Mouse (Mus musculus) hindbrain, embryonic 13.5 days (tissue): ENCODE measurements around the gene Smurf2. TPM values are rescaled to one million over a fixed set of nuclear protein-coding genes. Genes with fewer than 3 reads are reported as not detected.

Experiments
- ATAC-seq: fragments of 200-750 bp; cut with Nextera tagmentation; 2 replicates; pipeline ENCODE4 v1.8.0; 2017; ENCODE audit warnings: moderate TSS enrichment; ENCODE audit not compliant: low FRiP score
- H3K27ac ChIP-seq: fragments of 300-500 bp; sonication (generic); 2 replicates; pipeline ENCODE4 v1.5.1; 2015; ENCODE audit warnings: inconsistent platforms, mild to moderate bottlenecking, moderate library complexity
- H3K27me3 ChIP-seq: fragments of 300-500 bp; sonication (generic); 2 replicates; pipeline ENCODE4 v1.6.1; 2015; ENCODE audit warnings: mild to moderate bottlenecking, inconsistent platforms
- H3K36me3 ChIP-seq: fragments of 300-500 bp; sonication (generic); 2 replicates; pipeline ENCODE4 v1.6.1; 2015; ENCODE audit warnings: mild to moderate bottlenecking, inconsistent platforms
- H3K4me1 ChIP-seq: fragments of 300-500 bp; sonication (generic); replicated peaks from 2 replicates; pipeline ENCODE4 v1.6.1; 2015; ENCODE audit warnings: inconsistent platforms
- H3K4me2 ChIP-seq: fragments of 300-500 bp; sonication (generic); 2 replicates; pipeline ENCODE4 v1.6.1; 2015; ENCODE audit warnings: inconsistent platforms, mild to moderate bottlenecking, moderate library complexity
- H3K4me3 ChIP-seq: fragments of 300-500 bp; sonication (generic); 2 replicates; pipeline ENCODE4 v1.5.1; 2015; ENCODE audit warnings: mild to moderate bottlenecking, inconsistent platforms
- H3K9ac ChIP-seq: fragments of 300-500 bp; sonication (generic); 2 replicates; pipeline ENCODE4 v1.6.1; 2015; ENCODE audit warnings: mild to moderate bottlenecking, inconsistent platforms
- H3K9me3 ChIP-seq: fragments of 300-500 bp; sonication (generic); 2 replicates; pipeline ENCODE4 v1.6.1; 2016; ENCODE audit warnings: inconsistent platforms
- WGBS: fragments of 180-500 bp; shearing (Covaris S2); methylation state at CpG from one replicate; pipeline ENCODE4 v1.1.7; 2015; 5-methylcytosine and 5-hydroxymethylcytosine counted together
- polyA plus RNA-seq: library from polyadenylated mRNA; unstranded; fragments of >200 nt; fragmentation: Nextera tagmentation; extraction: Ambion mirVana; gene quantifications from 2 replicates; pipeline ENCODE4 v1.2.1, GENCODE M21; 2015

The Smurf2 gene
- polyA plus RNA-seq, result 14.8 and 15.7 TPM in 2 replicates

- peak; percentile 96 for ATAC-seq
- Histone ChIP-seq H3K4me3 (peak within 1 kb of the TSS; percentile 94), H3K36me3 (no peaks in the 10 kb centered on the region), H3K27me3 (no peaks in the 10 kb centered on the region), H3K27ac (peak within 1 kb of the TSS; percentile 98), H3K4me1 (peaks cover 26% of the 10 kb centered on the region), H3K9ac (peak within 1 kb of the TSS; percentile 97), H3K4me2 (peak within 1 kb of the TSS; percentile 89), H3K9me3 (no peaks in the 10 kb centered on the region)
- 6% methylated on average over 30 of the region's 72 CpGs for WGBS
Measured at GRCm38 (mm10) chr11:106920551-106921379, at the start of gene Smurf2. Smurf2 (minus strand) TSS chr11:106920715.

GRCm38 (mm10) chr11:106969798-106970197, 49.3 kb upstream of the Smurf2 start:
- Histone ChIP-seq H3K9me3 (no peaks in the 10 kb centered on the region), H3K9ac (no peak overlapping the region), H3K4me1 (no peaks in the 10 kb centered on the region), H3K36me3 (no peaks in the 10 kb centered on the region), H3K27ac (no peak overlapping the region), H3K4me3 (no peak overlapping the region), H3K4me2 (no peak overlapping the region), H3K27me3 (no peaks in the 10 kb centered on the region)
- no peak for ATAC-seq
- WGBS, result 91% methylated on average over 8 of the region's 8 CpGs

GRCm38 (mm10) chr11:106967630-106968029, 47.1 kb upstream of the Smurf2 start:
- 78% methylated on average over 10 of the region's 10 CpGs for WGBS
- ATAC-seq, result no peak
- no peaks in the 10 kb centered on the region for H3K36me3 ChIP-seq

GRCm38 (mm10) chr11:106965881-106966280, 45.4 kb upstream of the Smurf2 start:
- Histone ChIP-seq H3K4me3 (no peak overlapping the region), H3K4me1 (no peaks in the 10 kb centered on the region), H3K27ac (no peak overlapping the region), H3K27me3 (no peaks in the 10 kb centered on the region), H3K36me3 (no peaks in the 10 kb centered on the region), H3K9ac (no peak overlapping the region), H3K9me3 (no peaks in the 10 kb centered on the region), H3K4me2 (no peak overlapping the region)
- ATAC-seq, result no peak
- 89% methylated on average over 4 of the region's 4 CpGs for WGBS

More at GRCm38 (mm10) chr11:106967630-106968029, 47.1 kb upstream of the Smurf2 start:
- H3K27me3 ChIP-seq, result no peaks in the 10 kb centered on the region
- H3K27ac ChIP-seq, result no peak overlapping the region
- H3K9ac ChIP-seq, result no peak overlapping the region
- H3K4me1 ChIP-seq, result no peaks in the 10 kb centered on the region
- H3K4me3 ChIP-seq, result no peak overlapping the region
- H3K9me3 ChIP-seq, result no peaks in the 10 kb centered on the region
- H3K4me2 ChIP-seq, result no peak overlapping the region

GRCm38 (mm10) chr11:106962310-106962709, 41.8 kb upstream of the Smurf2 start:
- no peak for ATAC-seq
- Histone ChIP-seq H3K27me3 (no peaks in the 10 kb centered on the region), H3K4me2 (no peak overlapping the region), H3K27ac (no peak overlapping the region), H3K4me1 (no peaks in the 10 kb centered on the region), H3K36me3 (no peaks in the 10 kb centered on the region), H3K4me3 (no peak overlapping the region), H3K9me3 (no peaks in the 10 kb centered on the region), H3K9ac (no peak overlapping the region)
- 88% methylated on average over 9 of the region's 9 CpGs for WGBS

GRCm38 (mm10) chr11:106961471-106962081, 41.1 kb upstream of the Smurf2 start:
- 80% methylated on average over 13 of the region's 13 CpGs for WGBS

GRCm38 (mm10) chr11:106959121-106959520, 38.6 kb upstream of the Smurf2 start:
- H3K4me3 ChIP-seq, result no peak overlapping the region
- no peak overlapping the region for H3K9ac ChIP-seq
- H3K4me1 ChIP-seq, result no peaks in the 10 kb centered on the region
- no peak overlapping the region for H3K4me2 ChIP-seq
- no peak overlapping the region for H3K27ac ChIP-seq
- H3K9me3 ChIP-seq, result no peaks in the 10 kb centered on the region
- WGBS, result 87% methylated on average over 5 of the region's 5 CpGs
- ATAC-seq, result no peak
- no peaks in the 10 kb centered on the region for H3K27me3 ChIP-seq
- no peaks in the 10 kb centered on the region for H3K36me3 ChIP-seq

More at GRCm38 (mm10) chr11:106961471-106962081, 41.1 kb upstream of the Smurf2 start:
- Histone ChIP-seq H3K4me2 (no peak overlapping the region), H3K9ac (no peak overlapping the region), H3K27me3 (no peaks in the 10 kb centered on the region), H3K36me3 (no peaks in the 10 kb centered on the region), H3K4me1 (no peaks in the 10 kb centered on the region), H3K9me3 (no peaks in the 10 kb centered on the region), H3K27ac (no peak overlapping the region), H3K4me3 (no peak overlapping the region)
- ATAC-seq, result no peak

GRCm38 (mm10) chr11:106958407-106959071, 38.0 kb upstream of the Smurf2 start:
- no peak overlapping the region for H3K27ac ChIP-seq
- no peak overlapping the region for H3K4me2 ChIP-seq
- H3K36me3 ChIP-seq, result no peaks in the 10 kb centered on the region
- H3K4me3 ChIP-seq, result no peak overlapping the region
- ATAC-seq, result no peak
- no peaks in the 10 kb centered on the region for H3K9me3 ChIP-seq
- no peaks in the 10 kb centered on the region for H3K4me1 ChIP-seq
- 87% methylated on average over 6 of the region's 6 CpGs for WGBS
- H3K27me3 ChIP-seq, result no peaks in the 10 kb centered on the region
- no peak overlapping the region for H3K9ac ChIP-seq

GRCm38 (mm10) chr11:106957271-106957980, 36.9 kb upstream of the Smurf2 start:
- Histone ChIP-seq H3K27me3 (no peaks in the 10 kb centered on the region), H3K4me2 (no peak overlapping the region), H3K4me1 (no peaks in the 10 kb centered on the region), H3K9ac (peak overlapping the region; percentile 3; the same call in 1 of the 2 replicates), H3K4me3 (no peak overlapping the region), H3K9me3 (no peaks in the 10 kb centered on the region), H3K27ac (no peak overlapping the region; the same call in 1 of the 2 replicates), H3K36me3 (no peaks in the 10 kb centered on the region)
- no peak for ATAC-seq
- 81% methylated on average over 12 of the region's 12 CpGs for WGBS

- no peak overlapping the region for H3K4me2 ChIP-seq
- no peaks in the 10 kb centered on the region for H3K9me3 ChIP-seq
- ATAC-seq, result no peak
- no peak overlapping the region for H3K27ac ChIP-seq
- H3K4me3 ChIP-seq, result no peak overlapping the region
- H3K27me3 ChIP-seq, result no peaks in the 10 kb centered on the region
- H3K9ac ChIP-seq, result no peak overlapping the region
- H3K36me3 ChIP-seq, result no peaks in the 10 kb centered on the region
- WGBS, result 79% methylated on average over 8 of the region's 8 CpGs
- no peaks in the 10 kb centered on the region for H3K4me1 ChIP-seq
Measured at GRCm38 (mm10) chr11:106954566-106954965, 34.1 kb upstream of the Smurf2 start.

GRCm38 (mm10) chr11:106954116-106954515, 33.6 kb upstream of the Smurf2 start:
- no peak overlapping the region for H3K9ac ChIP-seq
- H3K9me3 ChIP-seq, result no peaks in the 10 kb centered on the region
- ATAC-seq, result no peak

GRCm38 (mm10) chr11:106937306-106937705, 16.8 kb upstream of the Smurf2 start:
- Histone ChIP-seq H3K4me1 (no peaks in the 10 kb centered on the region), H3K9me3 (no peaks in the 10 kb centered on the region), H3K9ac (no peak overlapping the region), H3K4me3 (no peak overlapping the region), H3K27ac (no peak overlapping the region), H3K27me3 (no peaks in the 10 kb centered on the region), H3K36me3 (no peaks in the 10 kb centered on the region), H3K4me2 (no peak overlapping the region)
- 92% methylated on average over 5 of the region's 5 CpGs for WGBS
- no peak for ATAC-seq

More at GRCm38 (mm10) chr11:106954116-106954515, 33.6 kb upstream of the Smurf2 start:
- H3K27ac ChIP-seq, result no peak overlapping the region
- no peaks in the 10 kb centered on the region for H3K27me3 ChIP-seq
- no peak overlapping the region for H3K4me2 ChIP-seq
- H3K4me1 ChIP-seq, result no peaks in the 10 kb centered on the region
- no peak overlapping the region for H3K4me3 ChIP-seq
- H3K36me3 ChIP-seq, result no peaks in the 10 kb centered on the region
- WGBS, result 84% methylated on average over 9 of the region's 9 CpGs
